Mouse (Mus musculus): ENCODE measurements at regions not wholly inside any gene's neighbourhood (a gene's known extent, or its start where the extent isn't known, plus 50 kb on each side); places are given as distances from the start of the nearest gene placed in this dataset.

DNA sequence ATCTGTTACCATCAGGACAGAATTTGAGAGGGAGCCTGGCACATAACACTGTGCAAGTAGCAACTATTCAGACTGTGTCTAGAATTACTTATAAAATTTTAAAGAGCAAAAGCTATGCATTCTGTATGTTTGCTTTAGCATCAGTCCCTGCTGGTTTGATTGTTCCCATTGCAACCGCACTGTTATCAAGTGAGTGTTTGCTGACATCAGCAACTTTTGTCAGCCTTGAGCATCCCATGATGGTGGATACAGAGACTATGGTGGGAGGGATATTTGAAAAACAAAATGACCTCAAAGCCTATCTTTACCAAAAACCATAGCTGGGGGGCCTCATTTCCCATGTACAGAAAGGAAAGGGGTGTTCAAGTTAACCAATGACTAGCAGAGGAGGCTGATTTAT lies 93.2 kb upstream of the Tapt1 start:
- no peaks in the 10 kb centered on the region for H3K4me1 ChIP-seq (ENCODE audit: control insufficient read depth, insufficient read depth, low read length)
- no peak overlapping the region for H3K27ac ChIP-seq
- H3K4me3 ChIP-seq = no peak overlapping the region
- no peak overlapping the region for H3K9ac ChIP-seq (ENCODE audit: low read depth, low read length)
- H3K36me3 ChIP-seq (ENCODE audit: control insufficient read depth, insufficient read depth, low read length) = no peaks in the 10 kb centered on the region
- H3K79me2 ChIP-seq (replicated peaks; ENCODE audit: control insufficient read depth, insufficient read depth, low read length) = no peaks in the 10 kb centered on the region
- TF ChIP-seq EP300 (IDR thresholded peaks at IDR 0.05; ENCODE audit: insufficient read depth, low read depth, low read length) (no peak), POLR2A (IDR thresholded peaks at IDR 0.05; ENCODE audit: insufficient read depth, low read depth, low read length) (no peak), CTCF (IDR thresholded peaks at IDR 0.05) (no peak)
- H3K27me3 ChIP-seq (ENCODE audit: control insufficient read depth, insufficient read depth, low read length) = no peaks in the 10 kb centered on the region
- no peak for DNase-seq
- intact Hi-C loops (cut with DNase I) = no loop called here
- 89% methylated on average over 1 of the region's 1 CpGs for WGBS

DNA sequence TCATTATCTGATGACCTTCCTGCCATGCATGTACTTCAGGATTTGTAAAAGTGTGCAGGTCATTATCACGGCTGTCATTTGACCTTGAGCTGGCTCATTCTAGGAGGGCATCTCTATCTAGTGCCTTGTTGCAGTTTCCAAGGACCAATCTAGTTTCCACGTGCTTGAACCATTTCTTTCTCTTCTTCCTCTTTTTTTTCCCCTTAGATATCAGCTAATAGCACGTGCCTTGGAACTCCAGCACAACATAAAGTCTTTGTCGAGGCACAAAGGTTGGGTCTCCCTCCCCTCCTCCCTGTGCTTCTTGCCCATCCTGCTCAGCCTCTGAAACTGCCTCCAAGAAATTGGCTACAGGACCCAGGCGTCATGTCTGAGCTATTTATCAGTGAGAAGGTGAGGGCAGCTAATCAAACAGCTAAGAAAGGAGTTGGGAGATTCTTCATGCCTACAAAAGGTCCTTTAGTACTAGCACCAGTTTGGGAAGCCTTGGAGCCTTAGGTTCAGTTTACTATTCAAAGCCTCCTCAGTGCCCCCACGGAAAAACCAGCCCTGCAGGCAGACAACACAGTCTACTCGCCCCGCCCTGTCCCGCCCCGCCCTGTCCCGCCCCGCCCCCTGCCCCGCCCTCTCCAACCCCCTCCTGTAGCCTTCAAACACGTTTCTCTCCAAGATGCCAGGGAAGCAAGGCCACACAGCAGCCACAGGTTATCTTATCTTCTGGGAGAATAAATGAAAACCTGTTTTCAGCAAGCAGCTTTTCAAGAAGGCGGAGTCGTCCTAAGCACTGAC lies 80.5 kb upstream of the Tapt1 start:
- intact Hi-C loops (cut with DNase I) = loop anchor here (10.0 kb wide), 2 partner anchors 318 to 418 kb away; no protein-coding TSS in a partner anchor
- TF ChIP-seq POLR2A (IDR thresholded peaks at IDR 0.05; ENCODE audit: insufficient read depth, low read depth, low read length) = no peak
- TF ChIP-seq CTCF (IDR thresholded peaks at IDR 0.05) = no peak
- TF ChIP-seq EP300 (IDR thresholded peaks at IDR 0.05; ENCODE audit: insufficient read depth, low read depth, low read length) = no peak

DNA sequence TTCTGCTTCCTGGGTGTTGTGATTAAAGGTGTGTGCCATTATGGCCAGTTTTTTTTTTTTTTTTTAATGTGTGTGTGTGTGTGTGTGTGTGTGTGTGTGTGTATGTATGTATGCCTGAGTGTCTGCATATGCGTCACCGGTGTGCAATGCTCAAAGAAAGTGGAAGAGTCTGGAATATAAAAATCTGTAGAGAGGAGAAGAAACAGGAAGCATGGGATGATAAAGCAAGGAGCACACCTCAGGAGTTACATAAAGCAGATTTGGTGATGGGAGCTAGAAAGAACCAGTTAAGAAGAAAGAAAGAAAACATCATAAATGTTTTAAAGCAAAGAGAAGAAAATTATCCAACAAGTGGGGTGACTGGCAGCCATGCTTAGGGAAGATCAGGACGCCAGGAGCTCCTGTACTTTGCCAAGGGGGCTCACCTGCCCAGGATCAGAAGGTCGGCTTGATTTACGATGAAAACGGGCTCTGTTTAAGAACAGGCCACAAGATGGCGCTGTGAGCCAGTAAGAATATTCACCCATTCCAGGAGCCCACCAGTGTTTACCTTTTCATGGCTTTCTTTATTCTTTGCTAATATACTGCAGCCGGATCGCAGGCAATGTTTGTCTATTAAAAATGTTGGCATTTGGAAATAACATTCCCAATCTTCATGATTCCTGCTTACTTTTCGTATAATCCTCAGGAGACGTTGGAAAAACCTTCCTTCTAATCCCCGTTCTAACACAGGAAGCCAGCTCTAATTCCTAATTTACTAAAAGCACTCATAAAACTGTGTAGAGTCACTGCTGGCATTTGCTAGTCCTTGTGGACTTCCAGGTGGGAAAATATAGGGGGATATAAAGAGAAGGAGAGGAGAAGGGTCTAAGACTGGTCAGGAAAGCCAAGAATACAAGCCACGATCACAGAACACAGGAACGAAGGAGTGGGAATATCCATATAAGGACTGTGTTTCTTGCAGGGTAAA lies 77.7 kb upstream of the Tapt1 start:
- intact Hi-C loops (cut with DNase I) = loop anchor here (1.0 to 10.0 kb wide), 6 partner anchors 321 to 1120 kb away; no protein-coding TSS in a partner anchor
- Histone ChIP-seq H3K27ac (no peak overlapping the region), H3K36me3 (ENCODE audit: control insufficient read depth, insufficient read depth, low read length) (no peaks in the 10 kb centered on the region), H3K9ac (ENCODE audit: low read depth, low read length) (no peak overlapping the region), H3K79me2 (replicated peaks; ENCODE audit: control insufficient read depth, insufficient read depth, low read length) (no peaks in the 10 kb centered on the region), H3K4me3 (no peak overlapping the region; the same call in 1 of the 2 replicates), H3K27me3 (ENCODE audit: control insufficient read depth, insufficient read depth, low read length) (0 out of 2 replicates have a peak, but pooled peaks cover 1% of the 10 kb centered on the region), H3K4me1 (ENCODE audit: control insufficient read depth, insufficient read depth, low read length) (no peaks in the 10 kb centered on the region)
- 31% methylated on average over 14 of the region's 14 CpGs for WGBS
- TF ChIP-seq POLR2A (IDR thresholded peaks at IDR 0.05; ENCODE audit: insufficient read depth, low read depth, low read length) (no peak), EP300 (IDR thresholded peaks at IDR 0.05; ENCODE audit: insufficient read depth, low read depth, low read length) (0 out of 2 replicates have a peak, but pooled peaks have one; percentile 61), CTCF (IDR thresholded peaks at IDR 0.05) (peak; percentile 95)
- peak; percentile 33 to 68 for DNase-seq

More for the DNA sequence above, 80.5 kb upstream of the Tapt1 start:
- H3K4me1 ChIP-seq (ENCODE audit: control insufficient read depth, insufficient read depth, low read length) = no peaks in the 10 kb centered on the region
- no peaks in the 10 kb centered on the region for H3K36me3 ChIP-seq (ENCODE audit: control insufficient read depth, insufficient read depth, low read length)
- no peak overlapping the region for H3K9ac ChIP-seq (ENCODE audit: low read depth, low read length)
- no peak overlapping the region for H3K4me3 ChIP-seq
- H3K27me3 ChIP-seq (ENCODE audit: control insufficient read depth, insufficient read depth, low read length) = 0 out of 2 replicates have a peak, but pooled peaks cover 1% of the 10 kb centered on the region
- 18% methylated on average over 15 of the region's 16 CpGs for WGBS
- H3K79me2 ChIP-seq (replicated peaks; ENCODE audit: control insufficient read depth, insufficient read depth, low read length) = no peaks in the 10 kb centered on the region
- no peak overlapping the region for H3K27ac ChIP-seq
- no peak for DNase-seq

DNA sequence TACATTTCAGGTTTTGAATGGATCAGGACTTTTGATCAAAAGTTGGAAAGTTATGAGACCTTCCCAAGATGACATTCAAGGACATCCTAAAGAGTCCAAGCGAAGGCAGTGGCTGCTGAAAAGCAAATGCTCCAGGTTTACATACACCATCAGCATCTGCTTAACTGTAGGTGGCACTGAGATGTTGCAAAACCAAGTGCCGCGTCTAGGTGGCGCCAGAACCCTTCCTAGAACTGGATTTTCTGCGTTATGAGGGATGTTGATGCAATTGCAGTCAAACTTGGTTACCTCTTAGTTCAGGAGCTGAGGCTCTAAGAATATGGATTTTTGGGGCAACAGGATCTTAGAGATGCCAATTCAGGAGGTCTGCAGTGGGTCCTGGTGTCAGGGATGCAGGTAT lies 58.0 kb upstream of the Tapt1 start:
- H3K4me1 ChIP-seq (ENCODE audit: control insufficient read depth, insufficient read depth, low read length) = no peaks in the 10 kb centered on the region
- WGBS = 9% methylated on average over 5 of the region's 5 CpGs
- no peak overlapping the region for H3K9ac ChIP-seq (ENCODE audit: low read depth, low read length)
- no peak overlapping the region for H3K4me3 ChIP-seq
- no peak overlapping the region for H3K27ac ChIP-seq
- peak; percentile 72; the same call in 1 of the 2 replicates for TF ChIP-seq EP300 (IDR thresholded peaks at IDR 0.05; ENCODE audit: insufficient read depth, low read depth, low read length)
- TF ChIP-seq POLR2A (IDR thresholded peaks at IDR 0.05; ENCODE audit: insufficient read depth, low read depth, low read length) = no peak
- no peaks in the 10 kb centered on the region for H3K27me3 ChIP-seq (ENCODE audit: control insufficient read depth, insufficient read depth, low read length)
- intact Hi-C loops (cut with DNase I) = loop anchor here (1.0 to 10.0 kb wide), 4 partner anchors 993 to 1380 kb away; partner anchors contain the start of gene Ncapg
- no peaks in the 10 kb centered on the region for H3K79me2 ChIP-seq (replicated peaks; ENCODE audit: control insufficient read depth, insufficient read depth, low read length)
- DNase-seq = peak; percentile 55 to 82
- no peaks in the 10 kb centered on the region for H3K36me3 ChIP-seq (ENCODE audit: control insufficient read depth, insufficient read depth, low read length)
